In the genomic region with DNA sequence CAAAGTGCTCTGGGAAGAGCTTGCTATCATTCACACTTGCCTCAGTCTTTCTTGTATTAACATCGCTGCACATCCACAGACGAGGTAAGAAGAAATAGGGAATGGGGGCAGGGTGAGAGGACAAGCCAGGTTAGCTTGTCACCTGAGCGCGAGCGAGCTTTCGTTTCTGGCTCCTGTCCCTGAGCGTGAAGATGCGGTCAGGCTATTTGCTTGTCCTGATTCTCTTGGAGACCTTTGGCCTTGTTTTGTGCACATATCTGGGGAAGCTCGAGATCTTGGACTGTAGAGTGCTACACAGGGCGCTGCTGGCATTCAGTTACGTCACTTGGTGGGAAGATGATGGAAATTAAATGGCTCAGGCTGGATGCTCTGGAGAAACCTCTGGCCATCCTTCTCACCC, we compare ENCODE assay signal across 20 mouse cellular contexts.
"Had no signal": no experiment of that assay in that cellular context is flagged by ENCODE, and none has a peak within 500 bp of the region (broad histone marks: within the 10 kb centered on the region; RNA-seq: fewer than 3 reads in every experiment).

No protein-coding gene starts in this region.

- H3K27me3 ChIP-seq: kidney, embryonic 15.5 days; liver, embryonic 13.5 days; midbrain, embryonic 12.5 days; midbrain, embryonic 15.5 days; neural tube, embryonic 12.5 days; neural tube, embryonic 15.5 days had no signal

- ATAC-seq: lung, postnatal 0 days; midbrain, embryonic 15.5 days had no signal

- H3K9me3 ChIP-seq: kidney, embryonic 15.5 days; liver, embryonic 13.5 days; midbrain, embryonic 12.5 days; midbrain, embryonic 15.5 days; neural tube, embryonic 12.5 days; neural tube, embryonic 15.5 days had no signal

- H3K36me3 ChIP-seq: kidney, embryonic 15.5 days; liver, embryonic 13.5 days; midbrain, embryonic 12.5 days; midbrain, embryonic 15.5 days; neural tube, embryonic 12.5 days; neural tube, embryonic 15.5 days had no signal

- H3K9ac ChIP-seq: kidney, embryonic 15.5 days; liver, embryonic 13.5 days; lung, embryonic 14.5 days; midbrain, embryonic 12.5 days; midbrain, embryonic 15.5 days; neural tube, embryonic 12.5 days; neural tube, embryonic 15.5 days had no signal

- H3K4me3 ChIP-seq: kidney, embryonic 15.5 days; left cerebral cortex, adult 2 months; liver, embryonic 13.5 days; midbrain, embryonic 12.5 days; midbrain, embryonic 15.5 days; neural tube, embryonic 12.5 days; neural tube, embryonic 15.5 days had no signal

- DNase-seq: kidney, postnatal 10 days; kidney, postnatal 36 days; layer of hippocampus, postnatal 36 days; liver, embryonic 13.5 days; lung, embryonic 14.5 days; right cerebral cortex, adult 18-20 months; right cerebral cortex, postnatal 14 days; right cerebral cortex, postnatal 4 days; thymus, adult 2 months; thymus, postnatal 14 days; thymus, postnatal 4 days had no signal

- H3K27ac ChIP-seq: kidney, embryonic 15.5 days; left cerebral cortex, adult 2 months; liver, embryonic 13.5 days; macrophage; midbrain, embryonic 12.5 days; midbrain, embryonic 15.5 days; neural tube, embryonic 12.5 days; neural tube, embryonic 15.5 days; stomach, postnatal 0 days had no signal

- H3K4me2 ChIP-seq: kidney, embryonic 15.5 days; liver, embryonic 13.5 days; lung, embryonic 14.5 days; midbrain, embryonic 12.5 days; midbrain, embryonic 15.5 days; neural tube, embryonic 12.5 days; neural tube, embryonic 15.5 days had no signal

- H3K4me1 ChIP-seq: midbrain, embryonic 12.5 days; midbrain, embryonic 15.5 days; neural tube, embryonic 12.5 days; neural tube, embryonic 15.5 days had no signal
